Mouse (Mus musculus): ENCODE data around the gene Sdk2.

DNA sequence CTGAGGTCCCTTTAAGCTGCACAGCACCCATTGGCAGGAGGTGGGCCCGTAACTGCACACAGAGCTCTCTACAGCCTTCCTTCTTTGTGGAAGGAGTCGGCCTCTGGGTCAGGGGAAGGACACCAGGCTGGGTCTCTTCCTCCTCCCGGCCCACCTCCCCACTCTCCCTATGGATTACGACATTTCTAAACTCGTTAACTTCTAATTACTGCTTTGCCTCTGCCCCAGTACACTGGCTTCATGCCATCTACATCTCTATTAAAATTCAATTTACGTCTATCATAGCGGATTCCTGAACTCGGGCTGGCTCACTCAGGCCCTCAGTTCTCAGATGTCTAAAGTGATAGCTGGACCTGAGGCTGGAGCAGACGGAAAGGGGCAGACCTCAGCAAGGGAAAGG lies 133.2 kb downstream of the Sdk2 start:
- TF ChIP-seq POLR2A (IDR thresholded peaks at IDR 0.05; ENCODE audit: extremely low read depth, insufficient read depth, low read length), result no peak
- no peak for TF ChIP-seq CTCF (IDR thresholded peaks at IDR 0.05; ENCODE audit: extremely low read depth, insufficient read depth, low read length)

All from cortical plate, adult 2 months (tissue).